Mouse (Mus musculus) megakaryocyte progenitor cell, adult 5-6 weeks (primary cell): ENCODE data around the gene Rab37. TPM values are rescaled to one million over a fixed set of nuclear protein-coding genes. Genes with fewer than 3 reads are reported as not detected.

Experiments
- ATAC-seq: replicated peaks from 2 replicates; pipeline ENCODE4 v1.8.0; 2016; ENCODE audit warnings: mild to moderate bottlenecking, moderate TSS enrichment, inconsistent platforms; ENCODE audit not compliant: poor library complexity
- total RNA-seq, 2 experiments: library from RNA; stranded (forward) in 1 of 2; stranded (reverse) in 1 of 2; fragments of 157-497, 149-512 nt in 1 of 2; fragments of 200-1000 nt in 1 of 2; gene quantifications; 2 replicates each; pipeline versions ENCODE4 v1.2.3 to v1.2.4; 2015 to 2017

Rab37 gene
- total RNA-seq, 2 experiments from 2014 or later = 8.5 to 9.6 TPM

DNA sequence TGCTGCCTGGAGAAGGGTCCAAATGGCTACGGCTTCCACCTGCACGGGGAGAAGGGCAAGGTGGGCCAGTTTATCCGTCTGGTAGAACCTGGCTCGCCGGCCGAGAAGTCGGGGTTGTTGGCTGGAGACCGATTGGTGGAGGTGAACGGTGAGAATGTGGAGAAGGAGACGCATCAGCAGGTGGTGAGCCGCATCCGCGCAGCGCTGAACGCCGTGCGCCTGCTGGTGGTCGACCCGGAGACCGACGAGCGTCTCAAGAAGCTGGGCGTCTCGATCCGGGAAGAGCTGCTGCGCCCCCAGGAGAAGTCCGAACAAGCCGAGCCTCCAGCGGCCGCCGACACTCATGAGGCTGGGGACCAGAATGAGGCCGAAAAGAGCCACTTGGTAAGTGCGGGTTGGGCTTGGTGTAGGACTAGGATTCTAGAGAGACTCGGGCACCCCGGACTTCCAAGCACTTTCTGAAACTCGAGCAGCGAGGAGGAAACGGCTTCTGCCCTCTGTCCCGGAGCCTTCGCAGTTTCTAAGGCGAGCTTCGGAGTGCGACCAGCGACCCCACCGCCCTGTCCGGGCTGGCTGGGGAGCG lies 72.4 kb downstream of the Rab37 start:
- ATAC-seq = no peak

DNA sequence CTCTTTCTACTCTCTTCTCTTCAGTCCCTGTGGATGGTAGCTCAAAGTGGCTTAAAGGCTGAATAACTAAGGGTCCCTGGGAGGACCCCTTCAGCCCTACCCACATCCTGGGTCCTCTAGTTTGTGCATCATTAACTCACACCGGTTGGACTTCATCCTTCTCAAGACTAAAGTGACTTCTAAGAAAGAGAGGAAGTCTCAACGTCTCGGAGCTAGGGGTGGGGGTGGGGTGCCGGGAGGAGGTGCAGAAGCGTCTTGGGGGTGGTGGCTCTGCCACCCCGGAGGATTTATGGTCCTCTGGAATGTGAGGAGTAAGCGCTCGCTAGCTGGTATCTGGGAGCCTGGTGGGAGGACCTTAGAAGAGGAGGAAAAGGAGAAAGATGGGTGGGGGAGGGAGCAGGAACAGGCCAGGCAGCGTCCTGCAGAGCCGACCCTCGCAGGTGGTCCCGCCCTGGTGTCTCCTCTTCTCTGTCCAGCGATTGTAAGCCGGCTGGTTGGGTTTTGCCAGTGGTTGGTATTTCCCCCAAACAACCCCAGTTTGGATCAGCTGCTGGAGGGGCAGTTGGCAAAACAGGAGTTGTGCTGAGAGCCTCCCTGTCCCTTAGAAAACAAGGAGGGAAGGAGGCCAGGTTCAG lies 73.2 kb downstream of the Rab37 start:
- no peak for ATAC-seq

DNA sequence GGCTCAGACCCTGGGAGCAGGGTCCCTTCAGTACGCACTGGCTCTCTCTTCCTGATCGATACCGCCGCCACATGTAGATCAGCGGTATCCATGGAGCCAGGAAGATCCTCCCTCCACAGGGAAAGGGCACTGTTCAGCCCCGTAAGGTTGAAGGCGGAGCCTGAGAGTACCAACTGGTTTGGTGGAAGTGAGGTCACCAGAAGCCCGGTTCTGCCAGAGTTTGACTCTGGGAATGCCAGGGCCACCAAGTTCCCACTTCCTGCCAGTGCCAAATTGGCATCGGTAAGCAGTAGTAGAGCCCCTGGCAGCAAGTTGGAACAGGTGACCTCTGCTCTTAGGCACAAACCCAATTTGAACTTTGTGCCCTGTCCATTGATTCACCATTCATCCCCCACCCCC lies 73.7 kb downstream of the Rab37 start:
- no peak for ATAC-seq

DNA sequence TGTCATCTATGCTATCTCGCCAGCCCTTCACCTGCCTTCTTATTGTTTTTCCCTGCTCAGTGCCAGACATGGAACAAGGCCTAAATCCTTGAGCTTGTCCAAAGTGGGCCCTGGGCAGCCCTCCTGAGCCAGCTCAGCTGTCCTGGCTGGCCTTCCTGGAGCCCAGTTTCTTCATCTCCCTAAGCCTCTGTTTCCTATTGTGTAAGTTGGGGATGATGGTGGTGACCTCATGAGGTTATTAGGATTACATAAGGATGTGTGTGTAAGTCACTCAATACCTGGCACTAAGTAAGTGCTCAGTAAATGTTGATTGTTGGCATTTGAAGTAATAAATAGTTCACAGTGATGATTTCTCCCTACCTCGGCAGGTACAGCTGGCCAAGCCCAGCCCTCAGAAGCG lies 75.5 kb downstream of the Rab37 start:
- no peak for ATAC-seq

DNA sequence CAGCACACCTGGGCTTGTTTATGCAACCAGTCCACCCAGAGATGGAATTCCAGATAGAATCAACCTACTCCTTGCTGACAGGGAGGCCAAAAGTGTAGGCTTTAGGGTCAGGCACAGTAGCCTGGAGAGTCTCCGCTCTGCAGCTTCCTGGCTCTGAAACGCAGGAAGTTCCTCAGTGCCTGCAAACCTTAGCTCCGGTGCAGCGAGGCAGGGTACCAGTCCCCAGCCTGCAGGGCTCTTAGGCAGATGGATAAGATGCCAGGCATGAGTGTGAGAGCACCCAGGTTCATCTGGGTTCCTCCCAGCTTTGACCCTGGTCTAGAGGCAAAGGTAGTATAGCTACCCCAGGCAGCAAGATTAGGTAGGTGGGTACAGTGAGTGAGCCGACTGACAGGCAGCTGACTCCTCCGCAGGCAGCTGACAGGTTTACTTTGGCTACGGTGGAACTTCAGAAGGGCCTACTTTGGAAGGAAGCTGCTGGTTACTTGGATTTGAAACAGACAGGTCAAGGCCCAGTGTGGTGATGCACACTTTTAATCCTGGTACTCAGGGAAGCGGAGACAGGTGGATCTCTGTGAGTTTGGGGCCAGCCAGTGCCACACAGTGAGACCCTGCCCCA lies 76.5 kb downstream of the Rab37 start:
- no peak for ATAC-seq

DNA sequence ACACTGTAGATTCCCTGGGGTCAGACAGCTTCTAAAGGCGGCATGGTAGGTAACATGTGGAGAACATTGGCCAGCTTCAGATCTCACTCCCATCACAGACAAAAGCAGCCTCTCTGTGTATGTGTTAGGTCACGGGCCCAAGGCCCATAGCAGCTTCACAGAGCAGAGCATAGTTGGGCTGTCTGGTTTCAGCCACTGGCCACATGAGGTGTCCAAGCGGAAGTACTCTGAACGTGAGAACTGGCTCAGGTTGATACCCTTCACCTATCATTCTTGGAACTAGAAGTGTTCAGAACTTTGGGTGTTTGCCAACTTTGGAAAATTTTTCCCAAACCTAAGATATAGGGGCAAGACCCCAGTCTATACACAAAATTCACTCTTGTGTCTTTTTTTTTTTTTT lies 78.2 kb downstream of the Rab37 start:
- ATAC-seq = no peak

DNA sequence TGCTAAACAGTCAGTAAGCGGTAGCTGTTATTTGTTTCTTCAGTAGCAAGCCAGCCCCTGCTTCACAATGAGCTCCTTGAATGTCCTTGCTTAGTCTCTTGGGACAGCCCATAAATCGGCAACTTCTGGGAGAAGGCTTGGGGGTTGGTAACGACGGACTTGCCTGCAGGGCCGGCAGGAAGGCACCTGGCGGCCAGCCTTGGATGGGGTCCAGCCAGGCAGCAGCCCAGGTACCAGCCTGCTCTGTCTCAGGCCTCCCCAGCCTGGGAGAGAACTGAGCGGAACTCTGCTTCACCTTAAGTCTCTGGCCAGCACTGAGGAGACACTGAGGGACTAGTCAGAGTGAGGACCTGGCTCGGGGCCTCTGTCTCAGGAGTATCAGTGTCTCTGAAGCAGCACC lies 79.9 kb downstream of the Rab37 start:
- ATAC-seq = no peak

DNA sequence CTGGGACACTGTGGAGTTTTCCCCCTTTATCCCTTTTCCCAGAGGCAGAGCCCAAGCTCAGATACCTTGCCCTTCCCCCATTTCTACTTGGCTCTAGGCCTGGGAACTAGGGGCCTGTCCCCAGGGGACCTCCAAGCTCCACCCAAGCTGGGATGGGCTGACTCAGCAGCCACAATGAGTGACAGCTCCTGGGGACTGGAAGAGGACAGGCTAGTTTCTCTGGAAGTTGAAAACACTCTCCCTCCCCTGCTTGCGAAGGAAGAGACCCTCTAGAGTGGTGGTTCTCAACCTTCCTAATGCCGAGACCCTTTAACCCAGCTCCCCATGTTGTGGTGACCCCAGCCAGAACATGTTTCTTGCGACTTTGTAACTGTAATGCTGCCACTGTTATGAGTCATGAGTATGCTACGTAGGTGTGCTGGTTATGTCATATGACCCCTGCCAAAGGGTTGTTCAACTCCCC lies 81.6 kb downstream of the Rab37 start:
- peak; percentile 55; the same call in 1 of the 2 replicates for ATAC-seq

DNA sequence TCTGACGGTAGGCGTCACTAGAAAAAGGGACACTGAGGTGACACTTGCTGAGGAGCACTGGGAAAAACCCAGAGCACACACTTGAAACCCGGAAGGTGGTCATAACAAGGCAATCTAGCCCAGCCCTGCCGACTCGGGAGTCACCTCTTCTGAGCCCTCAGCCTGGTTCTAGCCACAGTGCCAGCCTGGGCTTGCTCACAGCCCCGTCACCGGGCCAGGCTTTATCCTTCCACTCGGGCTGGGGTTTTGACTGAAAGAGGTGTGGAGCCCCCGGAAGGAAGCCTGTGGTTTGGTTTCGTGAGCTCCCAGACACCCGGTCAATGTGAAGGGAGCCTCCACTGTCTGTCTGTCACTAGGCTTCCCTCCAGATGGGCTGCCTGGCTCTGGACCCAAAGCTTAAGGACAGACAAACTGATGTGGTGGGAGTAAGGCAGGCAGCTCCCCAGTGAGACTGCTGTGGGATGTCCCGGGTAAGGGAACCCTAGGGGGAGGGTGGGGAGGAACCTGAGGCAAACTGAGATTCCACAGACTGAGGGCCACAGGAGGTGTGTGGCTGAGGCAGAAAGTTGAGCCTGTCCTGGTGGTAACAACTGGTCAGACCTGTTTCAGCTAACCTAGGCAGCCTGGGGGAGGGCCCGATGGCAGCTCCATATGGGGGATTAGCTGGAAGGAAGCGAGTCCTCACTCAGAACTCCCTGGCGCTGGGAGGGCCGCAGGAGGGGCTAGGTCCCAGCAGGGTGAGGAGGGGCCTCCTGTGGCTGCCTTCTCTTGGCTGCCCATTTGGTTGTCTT lies 82.5 kb downstream of the Rab37 start:
- ATAC-seq = peak; percentile 75

DNA sequence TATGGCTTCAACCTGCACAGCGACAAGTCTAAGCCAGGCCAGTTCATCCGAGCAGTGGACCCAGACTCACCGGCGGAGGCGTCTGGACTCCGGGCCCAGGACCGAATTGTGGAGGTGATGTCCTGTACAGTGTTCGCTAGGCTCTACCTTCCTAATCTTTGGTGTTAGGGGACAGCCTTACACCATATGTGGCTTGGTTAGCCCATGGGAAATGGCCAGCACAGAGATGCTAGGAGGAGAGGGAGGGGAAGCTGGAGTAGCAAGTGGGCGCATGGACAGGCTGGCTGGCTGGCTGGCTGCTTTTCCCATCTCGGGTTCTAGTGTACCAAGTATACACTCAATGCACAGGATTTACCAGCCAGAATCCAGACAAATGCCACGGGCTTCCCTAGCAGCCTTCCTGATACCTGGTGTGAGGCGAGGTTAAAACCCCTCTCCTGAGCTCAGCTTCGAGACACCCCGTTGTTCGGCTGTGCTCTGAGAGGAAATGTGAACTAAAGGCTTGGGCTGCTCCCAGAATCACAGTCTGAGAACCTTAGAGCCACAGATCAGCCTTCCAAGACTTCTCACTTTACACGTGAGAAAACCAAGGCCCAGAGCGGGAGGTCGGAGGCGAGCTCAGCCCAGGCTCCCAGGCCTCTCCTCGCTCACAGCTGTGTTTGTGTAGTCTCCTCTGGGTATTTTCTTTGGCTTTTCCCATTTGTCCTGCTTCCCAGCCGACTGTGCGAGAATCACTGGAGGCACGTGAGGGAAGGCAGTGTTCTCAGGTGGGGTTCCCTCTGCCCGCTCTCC lies 85.4 kb downstream of the Rab37 start:
- no peak for ATAC-seq

DNA sequence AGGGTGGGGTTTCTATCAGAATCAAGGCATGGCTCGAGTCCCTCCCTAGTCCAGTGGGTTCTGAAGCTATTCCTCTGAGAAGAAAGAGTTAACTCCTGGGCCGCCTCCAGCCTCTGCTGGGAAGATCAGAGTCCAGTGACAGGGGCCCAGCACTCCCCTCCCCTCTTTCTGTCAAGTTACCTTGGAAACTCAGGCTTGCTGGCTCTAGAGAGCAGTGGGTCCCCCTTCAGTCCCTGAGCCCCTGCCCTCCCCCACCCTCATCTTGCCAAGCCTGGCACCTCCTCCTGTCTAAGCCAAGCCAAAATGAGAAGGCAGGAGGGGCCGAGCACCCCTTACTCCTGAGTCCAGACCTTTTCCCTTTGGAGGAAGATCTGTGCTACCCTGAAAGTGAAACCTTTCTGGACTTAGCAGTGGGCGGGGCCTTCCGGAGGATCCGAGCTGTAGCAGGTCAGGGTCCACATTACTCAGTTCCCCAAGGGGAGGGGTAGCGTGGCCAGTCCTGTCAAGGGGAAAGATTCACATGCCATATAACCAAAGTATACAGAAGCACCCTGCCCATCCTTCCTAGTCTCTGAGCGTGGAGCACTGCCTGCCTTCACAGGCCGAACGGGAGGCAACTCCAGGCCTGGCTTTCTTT lies 86.4 kb downstream of the Rab37 start:
- ATAC-seq = no peak

DNA sequence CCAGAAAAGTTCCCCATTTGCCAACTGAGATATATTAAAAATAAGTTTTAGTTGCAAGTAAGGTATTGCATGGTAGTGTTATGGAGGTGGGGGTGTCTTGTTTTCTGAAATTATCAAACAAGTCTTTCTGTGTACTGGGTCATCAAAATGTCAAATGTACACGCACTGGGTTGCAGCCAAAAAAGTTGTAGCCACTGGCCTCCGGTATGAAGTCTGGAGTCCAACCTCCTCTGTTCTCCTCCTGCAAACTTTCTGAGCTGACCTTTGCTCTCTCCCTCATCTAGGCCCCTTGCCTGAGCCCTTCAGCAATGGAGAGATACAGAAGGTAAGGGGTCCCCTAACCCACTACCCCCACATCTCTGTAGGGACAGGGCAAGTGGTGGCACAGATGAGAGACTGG lies 87.5 kb downstream of the Rab37 start:
- ATAC-seq = no peak

DNA sequence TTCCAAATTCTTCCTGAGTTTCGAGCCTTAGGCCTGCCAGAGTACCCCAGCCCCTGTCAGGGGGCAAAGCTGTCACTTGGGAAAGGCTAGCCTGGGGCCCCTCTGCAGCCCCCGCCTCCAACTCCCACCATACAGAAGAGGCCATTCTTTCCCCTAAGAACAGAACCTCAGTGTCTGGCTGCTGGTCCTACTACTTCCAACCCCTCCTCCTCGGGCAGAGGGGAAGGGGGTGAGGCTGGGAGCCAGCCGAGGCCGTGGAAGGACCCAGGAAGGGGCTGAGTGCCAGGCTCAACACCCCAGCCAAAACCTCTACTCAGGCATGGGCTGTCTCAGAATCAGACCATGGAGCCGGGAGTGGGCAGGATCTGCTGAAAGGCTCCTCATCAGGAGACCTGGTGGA lies 88.0 kb downstream of the Rab37 start:
- ATAC-seq = no peak

DNA sequence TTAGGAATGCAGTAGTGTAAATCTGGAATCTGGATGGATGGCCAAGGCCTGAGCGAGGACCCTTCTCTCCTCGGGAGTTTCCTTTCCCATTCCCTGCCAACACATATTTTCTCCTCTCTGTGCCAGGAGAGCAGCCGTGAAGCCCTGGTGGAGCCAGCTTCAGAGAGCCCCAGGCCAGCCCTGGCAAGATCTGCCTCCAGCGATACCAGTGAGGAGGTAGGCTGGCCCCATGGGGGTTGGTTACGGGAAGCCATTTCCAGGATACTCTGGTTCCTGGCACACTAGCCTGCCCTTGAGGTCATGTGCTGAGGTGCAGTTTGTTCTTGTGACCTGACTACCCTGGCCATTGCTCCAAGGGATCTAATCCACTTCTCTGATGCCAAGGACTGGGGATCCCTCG lies 88.7 kb downstream of the Rab37 start:
- ATAC-seq = no peak

DNA sequence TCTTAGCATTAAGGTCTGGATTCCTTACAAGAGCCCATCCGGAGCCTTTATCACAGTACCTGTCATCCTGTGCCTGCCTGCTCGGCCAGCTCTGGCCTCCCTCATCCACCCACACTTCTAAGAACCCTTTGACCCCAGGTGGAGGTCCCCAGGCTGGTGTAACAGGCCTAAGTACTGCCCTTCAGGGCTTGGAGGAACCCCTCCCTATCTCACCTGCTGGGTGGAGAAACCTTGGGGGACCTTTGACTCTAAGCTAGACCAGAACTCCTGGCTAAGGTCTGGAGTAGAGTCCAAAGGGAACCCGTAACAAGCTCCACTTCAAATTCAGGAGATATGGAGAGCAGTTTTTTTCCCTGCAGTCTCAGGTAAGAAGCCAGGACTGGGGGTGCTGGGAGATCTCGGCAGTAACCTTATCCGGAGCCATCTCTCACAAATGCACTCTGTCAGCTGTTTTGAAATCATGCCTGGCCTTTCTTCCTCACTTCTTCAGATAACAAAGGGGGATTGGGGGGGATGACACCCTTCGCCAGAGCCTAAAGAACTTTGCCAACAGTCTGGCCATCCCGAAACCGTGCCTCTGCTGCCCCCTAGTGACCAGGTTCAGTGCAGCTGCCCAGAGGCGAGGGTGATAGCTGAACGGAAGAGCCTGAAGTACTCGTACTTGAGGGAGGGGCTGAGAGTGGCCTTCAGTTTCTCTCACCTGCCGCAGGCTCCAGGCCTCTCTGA lies 90.8 kb downstream of the Rab37 start:
- ATAC-seq = peak; percentile 66

DNA sequence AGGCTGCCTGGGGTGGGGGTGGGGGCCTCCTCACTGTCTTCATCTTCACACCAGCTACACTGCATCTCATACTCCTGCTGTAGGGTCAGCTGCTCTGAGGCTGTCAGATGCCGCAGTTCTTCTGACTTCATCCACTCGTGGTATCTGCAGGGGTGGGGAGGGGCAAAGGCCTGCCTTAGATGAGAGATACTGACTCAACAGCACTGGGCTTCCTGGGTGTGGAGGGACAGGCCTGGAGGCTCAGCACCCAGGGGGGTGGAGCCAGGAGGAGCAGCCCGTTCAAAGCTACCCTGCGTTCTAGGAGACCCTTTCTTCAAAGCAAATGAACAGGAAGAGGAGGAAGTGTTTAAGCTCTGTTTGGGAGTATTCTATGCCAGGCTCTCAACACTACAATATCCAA lies 93.7 kb downstream of the Rab37 start:
- no peak for ATAC-seq

DNA sequence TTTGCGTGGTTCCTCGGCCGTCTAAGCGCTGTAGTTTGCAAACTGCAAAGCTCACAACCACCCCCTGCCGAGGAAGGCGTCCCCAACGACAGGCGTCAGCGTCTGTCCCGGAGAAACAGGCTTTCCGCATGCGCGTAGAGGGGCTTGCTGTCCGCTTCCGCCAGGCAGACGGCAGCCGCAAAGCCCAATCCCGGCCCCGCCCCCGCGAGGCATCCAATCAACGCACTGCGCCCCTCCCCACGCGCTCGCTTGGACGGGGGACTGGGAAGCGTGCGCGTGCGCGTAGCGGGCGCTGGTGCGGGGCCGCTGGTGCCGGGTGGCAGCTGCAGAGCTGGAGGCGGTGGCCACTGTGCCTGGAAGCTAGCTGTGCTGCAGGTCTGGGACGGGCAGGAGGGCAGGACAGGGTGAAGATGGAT lies 96.0 kb downstream of the Rab37 start, which contains the start of gene Tmem104:
Gene Tmem104 (plus strand): TSS at position 264 of the 416 bp plus-strand sequence.
- ATAC-seq = peak; percentile 81

DNA sequence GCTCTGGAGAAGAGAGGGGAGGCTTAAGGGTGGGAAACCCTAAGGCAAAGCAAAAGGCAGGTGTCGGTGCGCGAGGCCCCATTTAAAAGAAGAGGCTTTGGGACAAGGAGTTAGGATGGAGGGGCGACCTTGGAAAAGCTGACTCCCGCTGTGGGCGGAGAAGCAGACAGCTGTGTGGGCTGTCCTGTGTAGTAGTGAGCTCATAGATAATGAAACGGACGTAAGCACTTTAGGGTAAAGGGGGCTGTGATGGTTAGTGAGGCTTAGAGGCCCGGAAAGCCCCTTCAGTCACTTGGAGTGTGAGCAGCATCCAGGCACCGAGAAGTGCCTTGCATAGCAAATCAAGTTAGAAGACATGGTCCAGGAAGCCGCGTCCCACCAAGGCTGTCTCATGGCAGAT lies 96.5 kb downstream of the Rab37 start, which contains the start of gene Nat9:
Gene Nat9 (minus strand): TSS at position 167 of the 400 bp plus-strand sequence.
- ATAC-seq = no peak

DNA sequence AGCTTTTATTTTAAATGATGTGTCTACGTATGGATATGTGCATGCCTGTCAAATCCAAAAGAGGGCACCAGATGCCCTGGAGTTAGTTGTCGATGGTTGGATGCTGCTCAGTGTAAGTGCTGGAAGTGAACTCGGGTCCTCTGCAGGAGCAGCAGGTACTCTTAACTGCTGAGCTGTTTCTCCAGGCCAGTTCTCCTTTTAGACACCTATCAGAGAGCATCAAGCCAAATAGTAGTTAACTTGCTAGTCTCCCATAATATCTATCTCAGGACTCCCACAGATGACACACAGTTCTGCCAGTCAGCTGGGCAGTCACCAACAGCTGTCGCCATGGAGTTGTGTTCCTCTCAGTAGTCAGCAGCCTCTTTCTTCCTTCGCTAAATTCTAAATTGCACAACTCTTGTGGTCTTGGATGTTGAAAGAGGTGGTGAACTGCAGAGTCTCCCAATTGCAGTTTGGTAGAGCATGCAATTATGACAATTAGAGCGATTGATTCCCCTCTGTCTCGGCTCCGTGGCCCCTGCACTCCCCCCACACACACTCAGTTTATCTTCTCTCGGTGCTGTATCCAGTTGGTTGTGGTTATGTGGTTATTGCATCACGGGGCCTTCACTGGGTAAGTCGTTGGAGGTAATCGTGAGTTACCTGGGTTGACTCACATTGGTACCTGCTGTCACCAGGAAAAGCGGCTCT lies 97.5 kb downstream of the Rab37 start:
- peak; percentile 53 for ATAC-seq
